31 mouse cellular contexts compared by ENCODE assay signal in the genomic region with DNA sequence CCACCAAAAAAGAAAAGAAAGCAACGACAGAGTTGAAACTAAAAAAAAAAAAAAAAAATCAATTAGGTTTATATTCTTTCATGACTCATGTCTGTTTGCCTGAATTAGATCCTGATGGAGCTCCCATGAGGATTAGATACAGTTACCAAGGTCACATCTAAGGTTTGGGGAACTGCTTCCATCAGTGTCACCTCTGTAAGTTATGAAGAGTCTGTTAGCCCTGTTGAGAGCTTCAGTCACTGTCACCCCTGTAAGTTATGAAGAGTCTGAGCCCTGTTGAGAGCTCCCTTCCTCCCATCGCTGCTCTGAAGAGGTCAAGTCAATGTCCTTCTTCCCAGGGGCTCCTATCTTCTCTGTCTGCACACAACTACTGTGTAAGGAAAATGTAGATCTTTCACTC.
"Had no signal": no experiment of that assay in that cellular context is flagged by ENCODE, and none has a peak within 500 bp of the region (broad histone marks: within the 10 kb centered on the region; RNA-seq: fewer than 3 reads in every experiment).

No protein-coding gene starts in this region.

- H3K9me3 ChIP-seq: heart, embryonic 15.5 days; hindbrain, embryonic 10.5 days; hindbrain, embryonic 12.5 days; hindbrain, embryonic 13.5 days; hindbrain, embryonic 15.5 days; intestine, embryonic 15.5 days; kidney, embryonic 15.5 days had no signal

- H3K27me3 ChIP-seq: heart, embryonic 15.5 days; hindbrain, embryonic 12.5 days; hindbrain, embryonic 13.5 days; hindbrain, embryonic 15.5 days; intestine, embryonic 15.5 days; kidney, embryonic 15.5 days had no signal

- H3K4me3 ChIP-seq: heart, embryonic 15.5 days; hindbrain, embryonic 10.5 days; hindbrain, embryonic 12.5 days; hindbrain, embryonic 13.5 days; hindbrain, embryonic 15.5 days; intestine, embryonic 15.5 days; kidney, embryonic 15.5 days; layer of hippocampus, adult 2 months; left cerebral cortex, adult 2 months had no signal

- H3K36me3 ChIP-seq: heart, embryonic 15.5 days; hindbrain, embryonic 10.5 days; hindbrain, embryonic 12.5 days; hindbrain, embryonic 13.5 days; hindbrain, embryonic 15.5 days; intestine, embryonic 15.5 days; kidney, embryonic 15.5 days had no signal

- DNase-seq: heart, postnatal 14 days; heart, postnatal 36 days; kidney, adult 11 months; kidney, adult 18-20 months; kidney, adult 2 months; kidney, adult 8-10 months; kidney, adult 9 months; kidney, postnatal 10 days; kidney, postnatal 14 days; kidney, postnatal 25 days; kidney, postnatal 36 days; kidney, postnatal 4 days; layer of hippocampus, adult 9-11 months; layer of hippocampus, postnatal 36 days had no signal

- H3K4me2 ChIP-seq: heart, embryonic 11.5 days; heart, embryonic 15.5 days; hindbrain, embryonic 12.5 days; hindbrain, embryonic 13.5 days; hindbrain, embryonic 14.5 days; hindbrain, embryonic 15.5 days; intestine, embryonic 15.5 days; kidney, embryonic 15.5 days had no signal

- ATAC-seq: hindbrain, embryonic 16.5 days; hindbrain, postnatal 0 days; inflammation-experienced regulatory T-cells, adult 6 months; intestine, embryonic 15.5 days; intestine, embryonic 16.5 days; intestine, postnatal 0 days had no signal

- H3K27ac ChIP-seq: heart, embryonic 15.5 days; hindbrain, embryonic 10.5 days; hindbrain, embryonic 12.5 days; hindbrain, embryonic 13.5 days; hindbrain, embryonic 14.5 days; hindbrain, embryonic 15.5 days; hindbrain, postnatal 0 days; intestine, embryonic 15.5 days; kidney, embryonic 15.5 days; kidney, postnatal 0 days; layer of hippocampus, adult 2 months; left cerebral cortex, adult 2 months had no signal

- H3K9ac ChIP-seq: heart, embryonic 15.5 days; hindbrain, embryonic 12.5 days; hindbrain, embryonic 13.5 days; hindbrain, embryonic 14.5 days; hindbrain, embryonic 15.5 days; intestine, embryonic 15.5 days; kidney, embryonic 15.5 days had no signal

- H3K4me1 ChIP-seq: hindbrain, embryonic 13.5 days; hindbrain, embryonic 15.5 days; intestine, embryonic 15.5 days had no signal
